Mouse (Mus musculus) thymus, adult 2 months (tissue): ENCODE results near the gene Xcl1.

Source experiments
- CTCF ChIP-seq: fragments of 200-500 bp; IDR thresholded peaks from 2 replicates; pipeline ENCODE4 v1.5.1; 2012; ENCODE audit warnings: mild to moderate bottlenecking, control low read depth, low read length, moderate library complexity, borderline replicate concordance; ENCODE audit not compliant: control insufficient read depth, poor library complexity, insufficient read depth; ENCODE audit errors: extremely low read depth
- POLR2A ChIP-seq: fragments of 200-500 bp; IDR thresholded peaks from 2 replicates; pipeline ENCODE4 v1.6.1; 2012; ENCODE audit warnings: mild to moderate bottlenecking, low read length, control low read depth, moderate library complexity; ENCODE audit not compliant: control insufficient read depth, poor library complexity, insufficient read depth; ENCODE audit errors: extremely low read depth

GRCm38 (mm10) chr1:164896211-164897145 lies 38.8 kb downstream of the Xcl1 start:
- TF ChIP-seq POLR2A: no peak
- no peak for TF ChIP-seq CTCF
